Mouse (Mus musculus) bone marrow macrophage, adult 2 months (primary cell): Measurements from ENCODE around the gene Sowahc.

ENCODE experiments used
- CTCF ChIP-seq: IDR thresholded peaks from 2 replicates; pipeline ENCODE4 v1.5.1; 2012; ENCODE audit warnings: low read depth, mild to moderate bottlenecking, low read length, moderate library complexity
- POLR2A ChIP-seq: IDR thresholded peaks from 2 replicates; pipeline ENCODE4 v1.6.1; 2012; ENCODE audit warnings: mild to moderate bottlenecking, low read depth, low read length, borderline replicate concordance

- TF ChIP-seq CTCF: no peak
- no peak for TF ChIP-seq POLR2A
Measured at GRCm38 (mm10) chr10:59179620-59180019, 42.1 kb upstream of the Sowahc start.
